Mouse (Mus musculus) ES-E14 (cell line): Measurements from ENCODE around the gene Cntn4.

Experiments used
- CHD2 ChIP-seq: IDR thresholded peaks from 2 replicates; pipeline ENCODE4 v1.6.1; 2014; ENCODE audit warnings: mild to moderate bottlenecking, low read depth, low read length, inconsistent platforms
- ZC3H11A ChIP-seq: IDR thresholded peaks from 2 replicates; pipeline ENCODE4 v1.6.1; 2012; ENCODE audit warnings: low read depth, mild to moderate bottlenecking, inconsistent platforms, low read length, borderline replicate concordance
- ZNF384 ChIP-seq: IDR thresholded peaks from 2 replicates; pipeline ENCODE4 v1.6.1; 2012; ENCODE audit warnings: low read depth, low read length, inconsistent platforms

GRCm38 (mm10) chr6:105939303-105939702, 261.8 kb downstream of the Cntn4 start:
- TF ChIP-seq ZNF384 = no peak
- no peak for TF ChIP-seq ZC3H11A
- TF ChIP-seq CHD2 = no peak
